Mouse (Mus musculus) ovary, postnatal 10 days (tissue): ENCODE data around the gene Vmn1r229.

Experiments used
- DNase-seq: peaks from one replicate; pipeline ENCODE4 v3.0.0; 2022; ENCODE audit warnings: low spot score

The Vmn1r229 gene

GRCm38 (mm10) chr17:20811255-20811654 is at the start of gene Vmn1r229:
Vmn1r229 (plus strand) TSS chr17:20811555.
- DNase-seq = no peak

- DNase-seq = no peak
Observed at GRCm38 (mm10) chr17:20786057-20786456, 25.3 kb upstream of the Vmn1r229 start, which contains the start of gene Vmn1r228. Vmn1r228 (minus strand) TSS chr17:20786157.

GRCm38 (mm10) chr17:20840144-20840543 is 28.8 kb downstream of the Vmn1r229 start, which contains the start of gene Vmn1r230:
Vmn1r230 (plus strand) TSS chr17:20840444.
- DNase-seq = no peak
